Mouse (Mus musculus) neural tube, embryonic 15.5 days (tissue): Measurements from ENCODE around the gene Ap2a1. TPM values are rescaled to one million over a fixed set of nuclear protein-coding genes. Genes with fewer than 3 reads are reported as not detected.
"Not testable (repeated sequence)": the region's sequence is repeated elsewhere in the genome, so short reads cannot be mapped to it uniquely, and the experiment has no call there.

ENCODE experiments used
- ATAC-seq: fragments of 200-750 bp; cut with Nextera tagmentation; 2 replicates; pipeline ENCODE4 v1.8.0; 2017; ENCODE audit warnings: mild to moderate bottlenecking, moderate TSS enrichment, moderate library complexity; ENCODE audit not compliant: low FRiP score
- H3K27ac ChIP-seq: fragments of 300-500 bp; sonication (generic); replicated peaks from 2 replicates; pipeline ENCODE4 v1.5.1; 2015; ENCODE audit warnings: mild to moderate bottlenecking, inconsistent platforms
- H3K27me3 ChIP-seq: fragments of 300-500 bp; sonication (generic); replicated peaks from 2 replicates; pipeline ENCODE4 v1.6.1; 2015; ENCODE audit warnings: inconsistent platforms
- H3K36me3 ChIP-seq: fragments of 300-500 bp; sonication (generic); 2 replicates; pipeline ENCODE4 v1.6.1; 2015; ENCODE audit warnings: inconsistent platforms
- H3K4me1 ChIP-seq: fragments of 300-500 bp; sonication (generic); 2 replicates; pipeline ENCODE4 v1.6.1; 2015; ENCODE audit warnings: inconsistent platforms
- H3K4me2 ChIP-seq: fragments of 300-500 bp; sonication (generic); 2 replicates; pipeline ENCODE4 v1.6.1; 2015; ENCODE audit warnings: inconsistent platforms, mild to moderate bottlenecking, moderate library complexity
- H3K4me3 ChIP-seq: fragments of 300-500 bp; sonication (generic); replicated peaks from 2 replicates; pipeline ENCODE4 v1.5.1; 2015; ENCODE audit warnings: mild to moderate bottlenecking, inconsistent platforms
- H3K9ac ChIP-seq: fragments of 300-500 bp; sonication (generic); replicated peaks from 2 replicates; pipeline ENCODE4 v1.6.1; 2015; ENCODE audit warnings: mild to moderate bottlenecking, inconsistent platforms
- H3K9me3 ChIP-seq: fragments of 300-500 bp; sonication (generic); replicated peaks from 2 replicates; pipeline ENCODE4 v1.6.1; 2016; ENCODE audit warnings: inconsistent platforms
- WGBS: fragments of 180-500 bp; shearing (Covaris S2); methylation state at CpG from one replicate; pipeline ENCODE4 v1.1.7; 2015; ENCODE audit warnings: mixed read lengths; 5-methylcytosine and 5-hydroxymethylcytosine counted together
- polyA plus RNA-seq: library from polyadenylated mRNA; unstranded; fragments of >200 nt; fragmentation: Nextera tagmentation; extraction: Ambion mirVana; gene quantifications from 2 replicates; pipeline ENCODE4 v1.2.1, GENCODE M21; 2015

The Ap2a1 gene
- polyA plus RNA-seq, 1 experiment from 2014 or later = 126 TPM

DNA sequence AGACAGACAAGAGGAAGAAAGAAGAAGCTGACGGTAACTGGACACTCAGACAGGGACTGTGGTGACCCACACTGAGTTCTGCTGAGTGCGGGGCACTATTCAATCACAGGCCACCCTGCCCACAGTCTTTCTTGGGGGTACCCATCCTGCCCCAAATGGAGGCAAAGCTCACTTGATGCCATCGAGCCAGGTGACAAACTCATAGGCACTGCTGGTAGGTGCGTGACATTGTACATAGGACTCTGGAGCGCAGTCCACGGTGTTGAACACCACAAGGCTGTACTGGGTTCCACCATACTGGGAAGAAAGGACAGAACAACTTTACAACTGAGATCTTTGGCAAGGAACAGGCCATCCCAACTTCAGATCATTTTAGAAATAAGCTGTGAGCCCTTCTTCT is 37.7 kb downstream of the Ap2a1 start:
- ATAC-seq = no peak
- Histone ChIP-seq H3K4me2 (peak overlapping the region; percentile 90), H3K9me3 (no peaks in the 10 kb centered on the region), H3K4me1 (peaks cover 61% of the 10 kb centered on the region), H3K27me3 (no peaks in the 10 kb centered on the region), H3K9ac (peak overlapping the region; percentile 81), H3K36me3 (peaks cover 12% of the 10 kb centered on the region; the same call in 1 of the 2 replicates), H3K27ac (peak overlapping the region; percentile 99; the same call in 1 of the 2 replicates), H3K4me3 (peak overlapping the region; percentile 71)
- 9% methylated on average over 6 of the region's 6 CpGs for WGBS

DNA sequence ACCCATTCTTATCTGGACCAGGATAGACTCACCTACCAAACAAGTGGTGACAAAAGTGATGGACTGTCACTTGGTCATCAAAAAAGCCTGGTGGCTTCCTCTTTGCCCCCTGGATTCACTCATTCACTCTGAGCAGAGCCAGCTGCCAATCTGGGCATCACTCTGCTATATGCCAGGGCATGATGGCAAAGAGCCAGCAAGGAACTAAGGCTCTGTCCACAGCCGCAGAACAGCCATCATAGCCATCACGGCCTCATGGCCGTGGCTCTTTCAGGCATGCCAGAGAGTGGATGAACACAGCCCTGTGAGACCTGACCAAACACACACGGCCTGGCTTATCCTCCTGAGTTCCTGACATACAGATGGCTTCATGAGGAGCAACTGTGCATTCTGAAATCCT is 38.6 kb downstream of the Ap2a1 start:
- Histone ChIP-seq H3K4me2 (peak overlapping the region; percentile 90), H3K27me3 (no peaks in the 10 kb centered on the region), H3K27ac (no peak overlapping the region), H3K9me3 (no peaks in the 10 kb centered on the region), H3K4me1 (peaks cover 58% of the 10 kb centered on the region), H3K9ac (peak overlapping the region; percentile 81), H3K36me3 (peaks cover 17% of the 10 kb centered on the region), H3K4me3 (peak overlapping the region; percentile 71)
- WGBS = 58% methylated on average over 4 of the region's 4 CpGs
- ATAC-seq = no peak

DNA sequence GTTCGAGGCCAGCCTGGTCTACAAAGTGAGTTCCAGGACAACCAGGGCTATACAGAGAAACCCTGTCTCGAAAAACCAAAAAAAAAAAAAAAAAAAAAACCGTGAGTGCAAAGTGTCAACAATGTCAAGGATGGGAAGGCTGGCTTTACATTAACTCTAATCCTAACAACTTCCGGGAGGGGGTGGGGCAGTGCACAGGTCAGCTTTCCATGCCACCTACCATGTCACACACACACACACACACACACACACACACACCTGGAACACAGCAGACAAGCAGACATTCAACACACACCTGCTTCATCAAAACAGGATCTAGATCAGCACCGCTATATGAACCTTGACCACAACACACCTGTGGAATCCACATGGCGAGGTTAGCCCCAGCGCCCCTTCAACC is 39.1 kb downstream of the Ap2a1 start:
- H3K4me2 ChIP-seq = peak overlapping the region; percentile 90
- H3K9me3 ChIP-seq = no peaks in the 10 kb centered on the region
- 0 out of 2 replicates have a peak overlapping the region, but pooled peaks have one; percentile 71 for H3K4me3 ChIP-seq
- peaks cover 55% of the 10 kb centered on the region for H3K4me1 ChIP-seq
- H3K27me3 ChIP-seq = no peaks in the 10 kb centered on the region
- 92% methylated on average over 6 of the region's 7 CpGs for WGBS
- H3K36me3 ChIP-seq = peaks cover 22% of the 10 kb centered on the region
- H3K27ac ChIP-seq = no peak overlapping the region
- no peak for ATAC-seq
- H3K9ac ChIP-seq = no peak overlapping the region; the same call in 1 of the 2 replicates

DNA sequence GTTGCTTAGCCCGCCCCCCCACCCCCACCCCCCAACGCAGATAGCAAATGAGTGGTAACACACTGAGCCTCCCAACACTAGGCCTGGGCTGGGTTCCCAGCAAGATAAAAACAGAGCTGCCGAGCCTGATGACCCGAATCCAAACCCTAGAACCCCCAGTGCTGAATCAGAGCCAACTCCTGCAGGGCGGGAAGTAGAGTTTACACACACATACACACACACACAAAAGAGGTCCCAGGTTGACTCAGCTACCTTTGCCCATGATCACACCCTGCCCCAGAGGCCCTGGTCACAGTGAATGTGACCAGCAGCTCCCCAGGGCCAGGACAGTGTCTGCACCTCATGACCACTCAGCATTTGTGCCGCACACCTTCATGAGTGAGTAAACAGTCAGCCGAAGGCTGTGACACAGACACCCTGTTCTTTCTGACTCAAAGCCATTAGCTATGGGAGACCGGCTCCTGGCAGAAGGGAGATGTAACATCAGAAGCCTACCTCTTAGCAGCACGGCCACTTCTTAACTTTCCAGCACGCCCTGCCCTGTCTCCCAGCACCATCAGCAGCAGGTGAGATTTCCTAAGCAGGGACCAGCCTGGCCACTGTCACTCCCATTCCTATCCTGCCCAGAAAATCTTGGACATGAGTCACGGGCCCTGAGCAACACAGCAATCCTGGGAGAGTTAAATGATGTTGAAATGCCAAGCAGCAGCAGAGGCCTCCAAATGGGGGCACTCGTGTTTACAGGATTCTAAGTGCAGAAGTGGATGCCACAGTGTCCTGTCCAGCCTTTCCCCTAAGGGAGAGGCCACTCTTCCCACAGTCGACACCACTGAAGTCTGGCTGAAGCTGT is 40.8 kb downstream of the Ap2a1 start:
- peaks cover 36% of the 10 kb centered on the region for H3K36me3 ChIP-seq
- H3K9ac ChIP-seq = no peak overlapping the region; the same call in 1 of the 2 replicates
- H3K9me3 ChIP-seq = no peaks in the 10 kb centered on the region
- no peak overlapping the region for H3K4me3 ChIP-seq
- no peak for ATAC-seq
- 0 out of 2 replicates have a peak overlapping the region, but pooled peaks have one; percentile 18 for H3K27ac ChIP-seq
- peak overlapping the region; percentile 9; the same call in 1 of the 2 replicates for H3K4me2 ChIP-seq
- H3K4me1 ChIP-seq = peaks cover 43% of the 10 kb centered on the region
- WGBS = 78% methylated on average over 13 of the region's 13 CpGs
- H3K27me3 ChIP-seq = no peaks in the 10 kb centered on the region

DNA sequence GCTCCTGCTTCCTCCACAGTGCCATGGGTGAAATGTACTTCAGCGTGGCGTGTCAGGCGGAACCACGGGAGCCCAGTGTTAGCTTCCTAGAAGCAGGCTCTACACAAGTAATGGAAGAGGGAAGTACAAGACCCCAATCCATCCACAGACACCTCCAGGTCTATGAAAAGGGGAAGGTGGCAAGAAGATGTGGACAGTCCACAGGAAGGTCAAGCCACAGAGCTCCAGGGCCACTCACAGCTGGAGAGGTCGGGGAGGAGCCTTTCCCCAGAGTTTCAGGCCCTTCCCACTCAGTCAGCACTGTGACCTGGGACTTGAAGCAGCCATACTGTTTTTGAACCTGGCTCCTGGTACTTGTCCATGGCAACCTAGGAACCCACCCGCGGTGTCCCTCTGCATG is 42.3 kb downstream of the Ap2a1 start:
- Histone ChIP-seq H3K36me3 (peaks cover 49% of the 10 kb centered on the region), H3K4me1 (peaks cover 37% of the 10 kb centered on the region), H3K27me3 (no peaks in the 10 kb centered on the region), H3K9me3 (no peaks in the 10 kb centered on the region), H3K4me2 (no peak overlapping the region), H3K4me3 (no peak overlapping the region), H3K9ac (no peak overlapping the region), H3K27ac (no peak overlapping the region)
- WGBS = 90% methylated on average over 7 of the region's 7 CpGs
- no peak for ATAC-seq

DNA sequence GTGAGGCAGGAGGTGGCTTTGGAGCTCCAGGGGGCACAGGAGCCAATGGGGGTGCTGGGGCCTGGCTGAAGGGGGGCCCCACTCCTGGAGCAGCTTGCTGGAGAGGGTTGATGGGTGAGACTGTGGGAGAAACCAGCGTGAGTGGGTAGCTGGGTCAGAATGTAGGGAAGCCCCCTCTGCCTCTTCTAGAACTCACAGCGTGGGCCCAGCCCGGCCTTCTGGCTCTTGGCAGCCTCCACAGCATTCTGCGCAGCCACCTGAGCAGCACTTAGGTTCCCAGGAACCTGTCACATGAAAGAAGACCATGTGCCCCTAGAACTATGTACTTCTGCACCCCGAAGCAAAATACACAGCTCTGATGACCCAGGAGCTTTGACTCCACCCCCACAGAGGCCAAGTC is 44.7 kb downstream of the Ap2a1 start:
- Histone ChIP-seq H3K9ac (no peak overlapping the region), H3K4me1 (peaks cover 16% of the 10 kb centered on the region), H3K36me3 (peaks cover 70% of the 10 kb centered on the region), H3K4me3 (no peak overlapping the region), H3K9me3 (no peaks in the 10 kb centered on the region), H3K4me2 (no peak overlapping the region), H3K27ac (no peak overlapping the region), H3K27me3 (no peaks in the 10 kb centered on the region)
- 98% methylated on average over 5 of the region's 5 CpGs for WGBS
- ATAC-seq = no peak

DNA sequence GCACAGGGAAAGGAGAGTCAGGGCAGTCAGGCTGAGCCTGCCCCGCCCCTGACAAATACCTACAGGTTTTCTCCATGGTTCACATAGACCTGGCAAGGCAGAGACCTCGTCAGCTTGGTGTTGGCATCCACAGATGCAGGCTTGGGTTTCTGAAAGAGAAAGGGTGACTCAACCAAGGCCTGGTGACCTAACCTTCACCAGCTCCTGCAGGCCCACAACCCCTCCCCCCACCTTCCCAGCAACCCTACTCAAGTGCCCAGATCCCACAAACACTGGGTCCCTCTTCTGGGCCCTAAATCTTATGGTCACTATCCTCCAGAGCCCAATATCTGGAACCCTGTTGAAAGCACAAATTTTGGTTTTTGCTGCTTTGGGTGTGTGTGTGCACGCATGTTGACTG is 46.3 kb downstream of the Ap2a1 start:
- no peak for ATAC-seq
- Histone ChIP-seq H3K4me2 (no peak overlapping the region), H3K27ac (no peak overlapping the region), H3K4me3 (no peak overlapping the region), H3K9ac (no peak overlapping the region), H3K9me3 (no peaks in the 10 kb centered on the region), H3K36me3 (peaks cover 76% of the 10 kb centered on the region), H3K4me1 (peaks cover 1% of the 10 kb centered on the region), H3K27me3 (no peaks in the 10 kb centered on the region)
- 94% methylated on average over 3 of the region's 3 CpGs for WGBS

DNA sequence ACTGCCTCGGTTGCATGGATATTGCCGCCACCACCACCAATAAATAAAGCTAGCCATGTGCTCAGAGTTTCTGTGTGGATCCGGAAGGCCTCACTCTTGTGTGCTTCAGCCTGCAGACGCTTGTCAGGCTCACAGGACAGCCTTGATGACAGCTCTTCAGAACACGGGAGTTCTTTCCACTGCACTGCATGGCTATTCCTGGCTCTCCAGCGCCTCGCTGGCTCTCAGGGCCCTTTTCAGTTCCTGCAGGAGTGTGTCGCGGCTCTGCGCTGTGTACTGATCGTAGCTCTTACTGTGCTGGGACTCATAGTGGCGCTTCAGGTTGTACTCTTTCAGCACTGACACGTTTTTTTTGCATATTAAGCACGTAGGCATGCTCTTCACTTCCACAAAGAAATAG is 51.5 kb downstream of the Ap2a1 start:
- Histone ChIP-seq H3K36me3 (peaks cover 71% of the 10 kb centered on the region), H3K9me3 (no peaks in the 10 kb centered on the region), H3K9ac (no peak overlapping the region), H3K4me1 (no peaks in the 10 kb centered on the region), H3K27ac (no peak overlapping the region), H3K4me3 (no peak overlapping the region), H3K27me3 (no peaks in the 10 kb centered on the region), H3K4me2 (no peak overlapping the region)
- ATAC-seq = no peak
- WGBS = 89% methylated on average over 14 of the region's 14 CpGs

DNA sequence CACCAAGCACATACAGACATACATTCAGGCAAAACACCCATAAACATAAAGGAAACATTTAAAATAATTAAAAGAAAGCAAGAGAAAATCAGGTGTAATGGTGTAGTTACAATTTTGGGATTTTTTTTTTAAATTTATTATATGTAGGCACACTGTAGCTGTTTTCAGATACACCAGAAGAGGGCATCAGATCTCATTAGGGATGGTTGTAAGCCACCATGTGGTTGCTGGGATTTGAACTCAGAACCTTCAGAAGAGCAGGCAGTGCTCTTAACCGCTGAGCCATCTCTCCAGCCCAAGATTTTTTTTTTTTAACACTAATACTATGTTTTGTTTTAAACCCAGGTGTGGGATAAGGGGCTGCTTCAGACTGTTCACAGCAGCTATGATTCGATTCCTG is 57.5 kb downstream of the Ap2a1 start:
- H3K27ac ChIP-seq, H3K27me3 ChIP-seq: not testable (repeated sequence)
- 94% methylated on average over 2 of the region's 2 CpGs for WGBS

DNA sequence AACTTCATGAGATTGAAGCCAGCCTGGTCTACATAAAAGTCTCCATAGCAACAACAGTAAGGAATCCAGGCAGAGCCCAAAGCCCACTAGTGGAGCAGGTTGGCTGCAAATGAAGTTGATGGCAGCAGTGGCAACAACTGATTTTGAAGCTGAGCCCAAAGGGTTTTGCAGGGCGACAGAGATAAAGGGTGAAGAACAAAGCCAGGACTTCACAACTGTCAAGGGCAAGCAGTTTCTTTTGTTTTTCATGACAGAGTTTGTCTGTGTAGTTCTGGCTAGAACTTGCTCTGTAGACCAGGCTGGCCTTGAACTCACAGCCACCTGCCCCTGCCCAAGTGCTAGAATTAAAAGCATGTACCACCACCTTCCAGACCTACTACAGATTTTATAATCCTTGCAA is 58.1 kb downstream of the Ap2a1 start:
- Histone ChIP-seq H3K4me1 (peaks cover 34% of the 10 kb centered on the region), H3K4me2 (no peak overlapping the region), H3K9ac (no peak overlapping the region), H3K36me3 (peaks cover 10% of the 10 kb centered on the region), H3K27me3 (no peaks in the 10 kb centered on the region), H3K4me3 (no peak overlapping the region), H3K9me3 (no peaks in the 10 kb centered on the region), H3K27ac (0 out of 2 replicates have a peak overlapping the region, but pooled peaks have one; percentile 23)
- 37% methylated on average over 1 of the region's 1 CpGs for WGBS
- no peak for ATAC-seq

More for the DNA sequence above, 57.5 kb downstream of the Ap2a1 start:
- not testable (repeated sequence) for H3K4me2 ChIP-seq, H3K4me3 ChIP-seq, H3K9ac ChIP-seq, H3K9me3 ChIP-seq, ATAC-seq
- peaks cover 28% of the 10 kb centered on the region for H3K4me1 ChIP-seq
- peaks cover 11% of the 10 kb centered on the region for H3K36me3 ChIP-seq

DNA sequence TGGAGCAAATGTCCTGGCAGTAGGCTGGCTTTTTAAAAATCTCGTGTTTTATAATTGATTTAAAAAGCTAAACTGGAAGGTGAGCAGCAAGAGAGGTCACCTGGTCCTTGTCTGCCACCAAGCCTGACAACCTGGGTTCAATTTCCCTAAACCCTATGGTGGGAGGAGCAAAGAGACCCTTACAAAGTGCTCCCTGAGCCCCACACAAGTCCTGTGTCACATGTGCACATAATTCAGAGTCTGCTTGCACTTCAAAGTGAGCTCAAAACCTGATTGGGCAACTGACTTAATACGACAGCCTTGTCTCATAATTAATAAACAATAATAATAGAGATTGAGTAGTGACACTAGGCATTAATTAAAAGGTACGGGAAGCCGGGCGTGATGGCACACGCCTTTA is 58.7 kb downstream of the Ap2a1 start:
- 80% methylated on average over 6 of the region's 6 CpGs for WGBS
- Histone ChIP-seq H3K4me2 (peak overlapping the region; percentile 80), H3K9ac (peak overlapping the region; percentile 33), H3K27ac (peak overlapping the region; percentile 99), H3K27me3 (no peaks in the 10 kb centered on the region), H3K4me3 (peak overlapping the region; percentile 75), H3K36me3 (0 out of 2 replicates have a peak, but pooled peaks cover 5% of the 10 kb centered on the region), H3K4me1 (peaks cover 40% of the 10 kb centered on the region), H3K9me3 (no peaks in the 10 kb centered on the region)
- ATAC-seq = no peak
